Mouse (Mus musculus) cortical plate, adult 2 months (tissue): ENCODE data around the gene Gm9376.

ENCODE experiments used
- CTCF ChIP-seq: fragments of 200-500 bp; IDR thresholded peaks from 2 replicates; pipeline ENCODE4 v1.5.1; 2011; ENCODE audit warnings: mild to moderate bottlenecking, control low read depth, low read length; ENCODE audit not compliant: insufficient read depth; ENCODE audit errors: extremely low read depth
- POLR2A ChIP-seq: fragments of 200-500 bp; IDR thresholded peaks from 2 replicates; pipeline ENCODE4 v1.6.1; 2011; ENCODE audit warnings: mild to moderate bottlenecking, low read length, control low read depth; ENCODE audit not compliant: insufficient read depth; ENCODE audit errors: extremely low read depth

DNA sequence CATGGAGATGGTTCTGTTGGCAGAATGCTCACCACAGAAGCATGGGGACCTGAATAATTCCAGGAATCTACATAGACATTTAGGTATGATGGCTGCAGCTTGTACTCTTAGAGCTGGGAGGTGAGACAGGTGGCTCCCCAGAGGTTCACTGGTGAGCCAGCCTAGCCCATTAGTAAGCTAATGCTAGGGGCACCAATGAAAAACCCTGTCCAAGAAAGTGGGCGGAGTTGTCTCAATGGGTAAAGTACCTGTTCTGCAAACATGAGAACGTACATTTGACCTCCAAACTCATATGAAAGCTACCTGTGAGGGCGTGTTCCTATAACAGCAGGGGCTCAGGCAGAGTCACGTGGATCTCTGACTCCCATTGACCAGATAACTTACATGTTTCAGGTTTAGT, 2.1 kb downstream of the Gm9376 start:
- TF ChIP-seq POLR2A, result no peak
- no peak for TF ChIP-seq CTCF
